Mouse (Mus musculus) induced T-regulatory cell, adult 2 months (primary cell): ENCODE measurements around the gene Spef1.

ENCODE experiments used
- DNase-seq: peaks from one replicate; pipeline ENCODE4 v3.0.0-alpha.2; 2012; ENCODE audit warnings: low read depth

The Spef1 gene

GRCm38 (mm10) chr2:131205521-131206182 is 18.6 kb upstream of the Spef1 start:
- DNase-seq: no peak

GRCm38 (mm10) chr2:131204410-131204981 is 17.4 kb upstream of the Spef1 start:
- peak; percentile 46 for DNase-seq

- no peak for DNase-seq
Observed at GRCm38 (mm10) chr2:131203816-131204409, 16.8 kb upstream of the Spef1 start.

GRCm38 (mm10) chr2:131201262-131201661 is 14.2 kb upstream of the Spef1 start:
- no peak for DNase-seq

GRCm38 (mm10) chr2:131200710-131201109 is 13.6 kb upstream of the Spef1 start:
- peak; percentile 40 for DNase-seq

- DNase-seq: no peak
Observed at GRCm38 (mm10) chr2:131196606-131197316, 9.7 kb upstream of the Spef1 start.

- peak; percentile 60 for DNase-seq
Observed at GRCm38 (mm10) chr2:131191005-131191390, 3.9 kb upstream of the Spef1 start.

GRCm38 (mm10) chr2:131190344-131191004 is 3.4 kb upstream of the Spef1 start:
- peak; percentile 40 for DNase-seq

GRCm38 (mm10) chr2:131189521-131190309 is 2.6 kb upstream of the Spef1 start:
- DNase-seq: peak; percentile 76

- DNase-seq: peak; percentile 79
Observed at GRCm38 (mm10) chr2:131188311-131188710, 1.2 kb upstream of the Spef1 start.

- DNase-seq: no peak
Observed at GRCm38 (mm10) chr2:131187602-131187922, 480 bp upstream of the Spef1 start.

- DNase-seq: no peak
Observed at GRCm38 (mm10) chr2:131186343-131186742, 739 bp downstream of the Spef1 start.

- DNase-seq: peak; percentile 86
Observed at GRCm38 (mm10) chr2:131179990-131180587, 7.0 kb downstream of the Spef1 start, which contains the start of gene Cenpb. Gene Cenpb (minus strand): TSS chr2:131180067.

GRCm38 (mm10) chr2:131179246-131179886 is 7.7 kb downstream of the Spef1 start:
- DNase-seq: peak; percentile 72

GRCm38 (mm10) chr2:131178828-131179245 is 8.2 kb downstream of the Spef1 start:
- no peak for DNase-seq

- no peak for DNase-seq
Observed at GRCm38 (mm10) chr2:131177932-131178331, 9.2 kb downstream of the Spef1 start.

- no peak for DNase-seq
Observed at GRCm38 (mm10) chr2:131176491-131176890, 10.6 kb downstream of the Spef1 start.

GRCm38 (mm10) chr2:131175945-131176309 is 11.2 kb downstream of the Spef1 start:
- no peak for DNase-seq

- no peak for DNase-seq
Observed at GRCm38 (mm10) chr2:131175286-131175944, 11.7 kb downstream of the Spef1 start.

- DNase-seq: peak; percentile 91
Observed at GRCm38 (mm10) chr2:131174700-131175099, 12.4 kb downstream of the Spef1 start.
